Mouse (Mus musculus) hindbrain, embryonic 15.5 days (tissue): ENCODE measurements around the gene Limch1. TPM values are rescaled to one million over a fixed set of nuclear protein-coding genes. Genes with fewer than 3 reads are reported as not detected.

Experiments used
- ATAC-seq: fragments of 200-750 bp; cut with Nextera tagmentation; 2 replicates; pipeline ENCODE4 v1.8.0; 2017; ENCODE audit warnings: low read depth, moderate number of reproducible peaks, moderate TSS enrichment; ENCODE audit not compliant: low FRiP score
- H3K27ac ChIP-seq: fragments of 300-500 bp; sonication (generic); replicated peaks from 2 replicates; pipeline ENCODE4 v1.5.1; 2015; ENCODE audit warnings: mild to moderate bottlenecking, inconsistent platforms
- H3K27me3 ChIP-seq: fragments of 300-500 bp; sonication (generic); 2 replicates; pipeline ENCODE4 v1.6.1; 2015; ENCODE audit warnings: control low read depth, inconsistent platforms
- H3K36me3 ChIP-seq: fragments of 300-500 bp; sonication (generic); 2 replicates; pipeline ENCODE4 v1.6.1; 2015; ENCODE audit warnings: control low read depth, inconsistent platforms
- H3K4me1 ChIP-seq: fragments of 300-500 bp; sonication (generic); replicated peaks from 2 replicates; pipeline ENCODE4 v1.6.1; 2015; ENCODE audit warnings: control low read depth, inconsistent platforms
- H3K4me2 ChIP-seq: fragments of 300-500 bp; sonication (generic); 2 replicates; pipeline ENCODE4 v1.6.1; 2015; ENCODE audit warnings: moderate library complexity, mild to moderate bottlenecking, inconsistent platforms
- H3K4me3 ChIP-seq: fragments of 300-500 bp; sonication (generic); 2 replicates; pipeline ENCODE4 v1.5.1; 2015; ENCODE audit warnings: mild to moderate bottlenecking, inconsistent platforms
- H3K9ac ChIP-seq: fragments of 300-500 bp; sonication (generic); 2 replicates; pipeline ENCODE4 v1.6.1; 2015; ENCODE audit warnings: inconsistent platforms
- H3K9me3 ChIP-seq: fragments of 300-500 bp; sonication (generic); 2 replicates; pipeline ENCODE4 v1.6.1; 2016; ENCODE audit warnings: control low read depth, inconsistent platforms
- WGBS: fragments of 180-500 bp; shearing (Covaris S2); methylation state at CpG from one replicate; pipeline ENCODE4 v1.1.7; 2015; 5-methylcytosine and 5-hydroxymethylcytosine counted together
- polyA plus RNA-seq: library from polyadenylated mRNA; unstranded; fragments of >200 nt; fragmentation: Nextera tagmentation; extraction: Ambion mirVana; gene quantifications from 2 replicates; pipeline ENCODE4 v1.2.1, GENCODE M21; 2015

The Limch1 gene
- polyA plus RNA-seq, 1 experiment from 2014 or later = 49.3 TPM

GRCm38 (mm10) chr5:66922582-66922981 is 177.0 kb downstream of the Limch1 start:
- Histone ChIP-seq H3K4me3 (no peak overlapping the region), H3K27me3 (no peaks in the 10 kb centered on the region), H3K4me2 (no peak overlapping the region), H3K27ac (no peak overlapping the region), H3K9ac (no peak overlapping the region), H3K9me3 (no peaks in the 10 kb centered on the region), H3K36me3 (no peaks in the 10 kb centered on the region), H3K4me1 (peaks cover 11% of the 10 kb centered on the region)
- 75% methylated on average over 5 of the region's 5 CpGs for WGBS
- ATAC-seq = no peak

GRCm38 (mm10) chr5:66929291-66929690 is 183.7 kb downstream of the Limch1 start:
- Histone ChIP-seq H3K36me3 (no peaks in the 10 kb centered on the region), H3K27me3 (no peaks in the 10 kb centered on the region), H3K4me1 (no peaks in the 10 kb centered on the region), H3K9ac (no peak overlapping the region), H3K4me2 (no peak overlapping the region), H3K27ac (no peak overlapping the region), H3K4me3 (no peak overlapping the region), H3K9me3 (no peaks in the 10 kb centered on the region)
- ATAC-seq = no peak
- WGBS = 77% methylated on average over 6 of the region's 6 CpGs

GRCm38 (mm10) chr5:66933134-66933804 is 187.6 kb downstream of the Limch1 start:
- H3K4me3 ChIP-seq = no peak overlapping the region
- H3K9me3 ChIP-seq = no peaks in the 10 kb centered on the region
- no peaks in the 10 kb centered on the region for H3K27me3 ChIP-seq
- WGBS = 78% methylated on average over 10 of the region's 10 CpGs
- H3K4me2 ChIP-seq = no peak overlapping the region
- no peak for ATAC-seq
- no peak overlapping the region for H3K27ac ChIP-seq
- no peaks in the 10 kb centered on the region for H3K4me1 ChIP-seq
- H3K36me3 ChIP-seq = no peaks in the 10 kb centered on the region
- H3K9ac ChIP-seq = no peak overlapping the region

- no peak for ATAC-seq
- H3K27me3 ChIP-seq = no peaks in the 10 kb centered on the region
- H3K9me3 ChIP-seq = no peaks in the 10 kb centered on the region
- WGBS = 92% methylated on average over 3 of the region's 3 CpGs
- no peaks in the 10 kb centered on the region for H3K4me1 ChIP-seq
- H3K4me2 ChIP-seq = no peak overlapping the region
- no peak overlapping the region for H3K27ac ChIP-seq
- no peaks in the 10 kb centered on the region for H3K36me3 ChIP-seq
- no peak overlapping the region for H3K9ac ChIP-seq
- no peak overlapping the region for H3K4me3 ChIP-seq
Measured at GRCm38 (mm10) chr5:66934585-66934984, 189.0 kb downstream of the Limch1 start.

GRCm38 (mm10) chr5:66937376-66937775 is 191.7 kb downstream of the Limch1 start:
- Histone ChIP-seq H3K4me2 (no peak overlapping the region), H3K9me3 (no peaks in the 10 kb centered on the region), H3K9ac (no peak overlapping the region), H3K4me3 (no peak overlapping the region), H3K27ac (no peak overlapping the region), H3K4me1 (no peaks in the 10 kb centered on the region), H3K36me3 (no peaks in the 10 kb centered on the region), H3K27me3 (no peaks in the 10 kb centered on the region)
- WGBS = 40% methylated on average over 9 of the region's 9 CpGs
- no peak for ATAC-seq

GRCm38 (mm10) chr5:66941710-66942450 is 196.3 kb downstream of the Limch1 start:
- Histone ChIP-seq H3K27ac (no peak overlapping the region), H3K4me2 (no peak overlapping the region), H3K9me3 (no peaks in the 10 kb centered on the region), H3K27me3 (no peaks in the 10 kb centered on the region), H3K4me3 (no peak overlapping the region), H3K36me3 (no peaks in the 10 kb centered on the region), H3K9ac (no peak overlapping the region), H3K4me1 (no peaks in the 10 kb centered on the region)
- no peak for ATAC-seq
- WGBS = 77% methylated on average over 8 of the region's 8 CpGs

GRCm38 (mm10) chr5:66942922-66943321 is 197.3 kb downstream of the Limch1 start:
- H3K4me3 ChIP-seq = no peak overlapping the region
- ATAC-seq = no peak
- H3K27ac ChIP-seq = no peak overlapping the region
- no peak overlapping the region for H3K9ac ChIP-seq
- no peaks in the 10 kb centered on the region for H3K9me3 ChIP-seq
- peaks cover 4% of the 10 kb centered on the region; the same call in 1 of the 2 replicates for H3K4me1 ChIP-seq
- no peak overlapping the region for H3K4me2 ChIP-seq
- no peaks in the 10 kb centered on the region for H3K36me3 ChIP-seq
- 94% methylated on average over 2 of the region's 2 CpGs for WGBS
- H3K27me3 ChIP-seq = no peaks in the 10 kb centered on the region

- ATAC-seq = no peak
- H3K4me3 ChIP-seq = no peak overlapping the region
- no peak overlapping the region for H3K9ac ChIP-seq
- WGBS = 62% methylated on average over 7 of the region's 7 CpGs
- H3K27me3 ChIP-seq = no peaks in the 10 kb centered on the region
- H3K27ac ChIP-seq = no peak overlapping the region
- H3K4me2 ChIP-seq = no peak overlapping the region
- H3K4me1 ChIP-seq = peaks cover 10% of the 10 kb centered on the region
- no peaks in the 10 kb centered on the region for H3K36me3 ChIP-seq
- no peaks in the 10 kb centered on the region for H3K9me3 ChIP-seq
Measured at GRCm38 (mm10) chr5:66943521-66943920, 197.9 kb downstream of the Limch1 start.

- Histone ChIP-seq H3K4me3 (no peak overlapping the region), H3K36me3 (no peaks in the 10 kb centered on the region), H3K4me2 (no peak overlapping the region), H3K27me3 (no peaks in the 10 kb centered on the region), H3K9ac (no peak overlapping the region), H3K27ac (peak overlapping the region; percentile 67), H3K4me1 (peaks cover 15% of the 10 kb centered on the region), H3K9me3 (0 out of 2 replicates have a peak, but pooled peaks cover 5% of the 10 kb centered on the region)
- 44% methylated on average over 6 of the region's 6 CpGs for WGBS
- peak; percentile 72; the same call in 1 of the 2 replicates for ATAC-seq
Measured at GRCm38 (mm10) chr5:66947958-66948357, 202.3 kb downstream of the Limch1 start.

GRCm38 (mm10) chr5:66949098-66949692 is 203.6 kb downstream of the Limch1 start:
- Histone ChIP-seq H3K4me1 (peaks cover 18% of the 10 kb centered on the region), H3K4me2 (no peak overlapping the region), H3K9ac (no peak overlapping the region), H3K36me3 (no peaks in the 10 kb centered on the region), H3K9me3 (0 out of 2 replicates have a peak, but pooled peaks cover 5% of the 10 kb centered on the region), H3K27ac (no peak overlapping the region), H3K4me3 (no peak overlapping the region), H3K27me3 (no peaks in the 10 kb centered on the region)
- 50% methylated on average over 8 of the region's 8 CpGs for WGBS
- ATAC-seq = peak; percentile 58; the same call in 1 of the 2 replicates

- no peak overlapping the region for H3K27ac ChIP-seq
- ATAC-seq = no peak
Measured at GRCm38 (mm10) chr5:66953375-66953774, 207.7 kb downstream of the Limch1 start.

More at GRCm38 (mm10) chr5:66953375-66953774, 207.7 kb downstream of the Limch1 start:
- H3K4me1 ChIP-seq = peaks cover 10% of the 10 kb centered on the region
- H3K4me3 ChIP-seq = no peak overlapping the region
- no peaks in the 10 kb centered on the region for H3K36me3 ChIP-seq
- H3K27me3 ChIP-seq = no peaks in the 10 kb centered on the region
- no peak overlapping the region for H3K4me2 ChIP-seq
- 76% methylated on average over 3 of the region's 3 CpGs for WGBS
- H3K9ac ChIP-seq = no peak overlapping the region
- H3K9me3 ChIP-seq = 0 out of 2 replicates have a peak, but pooled peaks cover 5% of the 10 kb centered on the region
